Mouse (Mus musculus) heart, postnatal 25 days (tissue): ENCODE results near the gene Vwa2. TPM values are rescaled to one million over a fixed set of nuclear protein-coding genes. Genes with fewer than 3 reads are reported as not detected.

ENCODE experiments used
- DNase-seq: peaks from one replicate; pipeline ENCODE4 v3.0.0; 2022; ENCODE audit warnings: low spot score
- intact Hi-C: fragments of 180-260 bp; cut with DNase I; formaldehyde crosslinking; loops from one replicate; pipeline ENCODE4 v1.15.1; 2025
- total RNA-seq, 2 experiments: library from RNA; stranded (reverse); gene quantifications; 2 replicates each; pipeline ENCODE4 v1.2.3; 2021

Vwa2 gene
- total RNA-seq, 2 experiments from 2014 or later = not detected

GRCm38 (mm10) chr19:56944826-56945225 is 70.8 kb downstream of the Vwa2 start:
- intact Hi-C loops = no loop called here
- no peak for DNase-seq

- intact Hi-C loops = no loop called here
- DNase-seq = no peak
These were observed 71.6 kb downstream of the Vwa2 start for GRCm38 (mm10) chr19:56945621-56946020.

- DNase-seq = no peak
- intact Hi-C loops = no loop called here
These were observed 72.2 kb downstream of the Vwa2 start for GRCm38 (mm10) chr19:56946277-56946676.

GRCm38 (mm10) chr19:56946727-56947126 is 72.7 kb downstream of the Vwa2 start:
- no peak for DNase-seq
- intact Hi-C loops = no loop called here

- intact Hi-C loops = no loop called here
- no peak for DNase-seq
These were observed 74.0 kb downstream of the Vwa2 start for GRCm38 (mm10) chr19:56947971-56948610.

- DNase-seq = no peak
- intact Hi-C loops = no loop called here
These were observed 75.8 kb downstream of the Vwa2 start for GRCm38 (mm10) chr19:56949868-56950267.

- no peak for DNase-seq
These were observed 76.8 kb downstream of the Vwa2 start for GRCm38 (mm10) chr19:56950818-56951217.

GRCm38 (mm10) chr19:56953856-56954255 is 79.8 kb downstream of the Vwa2 start:
- no peak for DNase-seq
- intact Hi-C loops = no loop called here

More at GRCm38 (mm10) chr19:56950818-56951217, 76.8 kb downstream of the Vwa2 start:
- intact Hi-C loops = no loop called here

GRCm38 (mm10) chr19:56954857-56955256 is 80.8 kb downstream of the Vwa2 start:
- intact Hi-C loops = no loop called here
- DNase-seq = no peak

GRCm38 (mm10) chr19:56955568-56956513 is 81.8 kb downstream of the Vwa2 start:
- DNase-seq = no peak
- intact Hi-C loops = no loop called here

GRCm38 (mm10) chr19:56958011-56958410 is 84.0 kb downstream of the Vwa2 start:
- DNase-seq = no peak
- intact Hi-C loops = loop anchor here (2.0 kb wide), 1 partner anchor 17 kb away; no protein-coding TSS in a partner anchor

GRCm38 (mm10) chr19:56958582-56959021 is 84.6 kb downstream of the Vwa2 start:
- intact Hi-C loops = loop anchor here (2.0 kb wide), 1 partner anchor 18 kb away; no protein-coding TSS in a partner anchor
- DNase-seq = no peak

- no peak for DNase-seq
- intact Hi-C loops = loop anchor here (2.0 kb wide), 1 partner anchor 18 kb away; no protein-coding TSS in a partner anchor
These were observed 85.0 kb downstream of the Vwa2 start for GRCm38 (mm10) chr19:56959057-56959456.

GRCm38 (mm10) chr19:56959601-56960000 is 85.6 kb downstream of the Vwa2 start:
- intact Hi-C loops = loop anchor here (2.0 kb wide), 1 partner anchor 19 kb away; no protein-coding TSS in a partner anchor

More at GRCm38 (mm10) chr19:56959601-56960000, 85.6 kb downstream of the Vwa2 start:
- no peak for DNase-seq

Other genes with a start within 250 kb of the Vwa2 start
- gene Adrb1, start 152.1 kb upstream of the Vwa2 start, total RNA-seq = 10 to 100 TPM; 24.3 to 30.9 TPM
- gene Ccdc186, start 52.1 kb upstream of the Vwa2 start, total RNA-seq = 10 to 100 TPM; 26.0 to 30.7 TPM
- under 1 TPM in 1 of 2 experiments, not detected in 1; 0.06 TPM for gene Tdrd1, start 48.0 kb upstream of the Vwa2 start, total RNA-seq
- gene Afap1l2, start 134.0 kb downstream of the Vwa2 start, total RNA-seq = 1 to 10 TPM; 5.0 to 5.7 TPM